Mouse (Mus musculus) lung, embryonic 14.5 days (tissue): ENCODE data around the gene Cacng8. TPM values are rescaled to one million over a fixed set of nuclear protein-coding genes. Genes with fewer than 3 reads are reported as not detected.
A peak's percentile ranks its signal among the peaks of the same experiment; 100 is the strongest.

Experiments
- ATAC-seq: fragments of 200-750 bp; cut with Nextera tagmentation; 2 replicates; pipeline ENCODE4 v1.8.0; 2017; ENCODE audit warnings: mild to moderate bottlenecking, moderate TSS enrichment, moderate library complexity; ENCODE audit not compliant: insufficient read depth
- DNase-seq: peaks from one replicate; pipeline ENCODE4 v3.0.0-alpha.2; 2015
- H3K27ac ChIP-seq: fragments of 300-500 bp; sonication (generic); 2 replicates; pipeline ENCODE4 v1.5.1; 2014; ENCODE audit warnings: low read depth, mild to moderate bottlenecking, moderate library complexity
- H3K27me3 ChIP-seq: fragments of 300-500 bp; sonication (generic); 2 replicates; pipeline ENCODE4 v1.6.1; 2014; ENCODE audit warnings: low read length, control low read depth; ENCODE audit not compliant: insufficient read depth
- H3K36me3 ChIP-seq: fragments of 300-500 bp; sonication (generic); 2 replicates; pipeline ENCODE4 v1.6.1; 2014; ENCODE audit warnings: control low read depth; ENCODE audit not compliant: insufficient read depth
- H3K4me1 ChIP-seq: fragments of 300-500 bp; sonication (generic); 2 replicates; pipeline ENCODE4 v1.6.1; 2014; ENCODE audit warnings: antibody characterized with exemption, control low read depth; ENCODE audit not compliant: insufficient read depth
- H3K4me2 ChIP-seq: fragments of 300-500 bp; sonication (generic); 2 replicates; pipeline ENCODE4 v1.6.1; 2014; ENCODE audit warnings: mild to moderate bottlenecking
- H3K4me3 ChIP-seq: fragments of 300-500 bp; sonication (generic); 2 replicates; pipeline ENCODE4 v1.5.1; 2014; ENCODE audit warnings: low read depth, low read length
- H3K9ac ChIP-seq: fragments of 300-500 bp; sonication (generic); 2 replicates; pipeline ENCODE4 v1.6.1; 2014
- H3K9me3 ChIP-seq: fragments of 300-500 bp; sonication (generic); 2 replicates; pipeline ENCODE4 v1.6.1; 2016; ENCODE audit warnings: low read depth, low read length, control low read depth
- CTCF ChIP-seq: IDR thresholded peaks from 2 replicates; pipeline ENCODE4 v1.5.1; 2016; ENCODE audit warnings: antibody characterized with exemption, low read depth
- WGBS: fragments of 180-500 bp; shearing (Covaris S2); extraction: QIAGEN DNeasy Blood & Tissue Kit; methylation state at CpG from one replicate; pipeline ENCODE4 v1.1.7; 2014; 5-methylcytosine and 5-hydroxymethylcytosine counted together
- polyA plus RNA-seq: library from polyadenylated mRNA; unstranded; fragments of >200 nt; fragmentation: Nextera tagmentation; extraction: Ambion mirVana; gene quantifications from 2 replicates; pipeline ENCODE4 v1.2.1, GENCODE M21; 2014

Gene Cacng8
- polyA plus RNA-seq, 1 experiment from 2014 or later, result 4.8 TPM

DNA sequence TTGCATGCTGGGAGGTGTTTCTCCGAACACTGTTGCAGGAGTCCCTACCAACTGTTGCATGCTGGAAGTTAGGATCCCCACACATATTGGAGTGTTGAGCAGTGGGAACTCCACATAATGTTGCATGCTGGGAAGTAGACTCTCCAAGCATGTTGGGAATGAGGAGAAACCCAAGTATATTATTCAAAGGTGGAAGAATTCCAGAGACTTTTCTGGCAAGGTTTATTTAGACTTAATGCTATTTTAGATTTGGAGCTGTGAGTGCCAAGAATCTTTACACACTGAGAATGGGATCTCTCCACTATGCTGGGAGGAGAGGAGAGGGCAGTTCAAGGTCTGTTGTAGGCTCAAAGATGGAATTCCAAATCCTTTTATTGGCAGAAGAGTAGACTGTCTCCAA lies 41.6 kb downstream of the Cacng8 start:
- Histone ChIP-seq H3K36me3 (no peaks in the 10 kb centered on the region), H3K9me3 (no peaks in the 10 kb centered on the region), H3K4me1 (no peaks in the 10 kb centered on the region), H3K4me3 (no peak overlapping the region), H3K27ac (no peak overlapping the region), H3K27me3 (no peaks in the 10 kb centered on the region), H3K9ac (no peak overlapping the region), H3K4me2 (no peak overlapping the region)
- TF ChIP-seq CTCF, result no peak
- DNase-seq, result no peak
- no peak for ATAC-seq
- WGBS, result 71% methylated on average over 1 of the region's 1 CpGs

DNA sequence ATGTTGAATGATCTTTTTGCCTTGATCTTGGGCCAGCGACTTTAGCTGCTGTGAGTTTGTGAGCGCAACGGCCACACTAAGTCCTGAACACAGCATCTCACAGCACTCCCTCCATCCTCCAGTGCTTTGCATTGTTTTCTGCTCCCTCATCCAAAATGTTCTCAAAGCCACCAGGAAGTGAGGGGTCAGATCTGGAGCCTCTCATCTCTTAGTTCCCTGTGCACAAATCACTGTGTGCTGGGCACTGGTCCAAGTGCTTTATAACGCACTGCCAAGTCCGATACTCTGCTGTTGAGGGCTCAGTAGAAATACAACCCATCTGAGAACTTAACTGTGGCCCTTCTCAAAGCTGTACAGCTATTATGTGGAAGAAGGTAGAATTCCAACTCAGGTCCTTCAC lies 47.5 kb downstream of the Cacng8 start:
- no peak for TF ChIP-seq CTCF
- Histone ChIP-seq H3K9ac (no peak overlapping the region), H3K27me3 (no peaks in the 10 kb centered on the region), H3K9me3 (no peaks in the 10 kb centered on the region), H3K27ac (no peak overlapping the region), H3K4me3 (no peak overlapping the region), H3K4me1 (no peaks in the 10 kb centered on the region), H3K36me3 (no peaks in the 10 kb centered on the region), H3K4me2 (no peak overlapping the region)
- ATAC-seq (peak; percentile 41; the same call in 1 of the 2 replicates), DNase-seq (peak; percentile 72)
- WGBS, result 32% methylated on average over 5 of the region's 5 CpGs

DNA sequence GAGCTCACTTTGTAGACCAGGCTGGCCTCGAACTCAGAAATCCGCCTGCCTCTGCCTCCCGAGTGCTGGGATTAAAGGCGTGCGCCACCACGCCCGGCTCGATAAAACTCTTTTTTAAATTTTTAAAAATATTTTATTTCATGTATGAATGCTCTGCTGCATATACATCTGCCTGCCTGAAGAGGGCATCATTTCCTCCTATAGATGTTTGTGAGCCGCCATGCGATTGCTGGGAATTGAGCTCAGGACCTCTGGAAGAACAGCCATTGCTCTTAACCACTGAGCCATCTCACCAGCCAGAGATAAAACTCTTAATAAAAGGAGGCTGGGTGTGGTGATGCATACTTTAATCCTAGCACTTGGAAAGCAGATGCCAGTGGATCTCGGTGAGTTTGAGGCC lies 49.5 kb downstream of the Cacng8 start:
- no peaks in the 10 kb centered on the region for H3K36me3 ChIP-seq
- H3K4me3 ChIP-seq, result no peak overlapping the region
- H3K27me3 ChIP-seq, result no peaks in the 10 kb centered on the region
- 85% methylated on average over 10 of the region's 11 CpGs for WGBS
- no peak overlapping the region for H3K9ac ChIP-seq
- H3K4me1 ChIP-seq, result no peaks in the 10 kb centered on the region
- no peak overlapping the region for H3K27ac ChIP-seq
- DNase-seq, result no peak
- no peak overlapping the region for H3K4me2 ChIP-seq
- H3K9me3 ChIP-seq, result no peaks in the 10 kb centered on the region
- no peak for ATAC-seq
- peak; percentile 16; the same call in 1 of the 2 replicates for TF ChIP-seq CTCF

DNA sequence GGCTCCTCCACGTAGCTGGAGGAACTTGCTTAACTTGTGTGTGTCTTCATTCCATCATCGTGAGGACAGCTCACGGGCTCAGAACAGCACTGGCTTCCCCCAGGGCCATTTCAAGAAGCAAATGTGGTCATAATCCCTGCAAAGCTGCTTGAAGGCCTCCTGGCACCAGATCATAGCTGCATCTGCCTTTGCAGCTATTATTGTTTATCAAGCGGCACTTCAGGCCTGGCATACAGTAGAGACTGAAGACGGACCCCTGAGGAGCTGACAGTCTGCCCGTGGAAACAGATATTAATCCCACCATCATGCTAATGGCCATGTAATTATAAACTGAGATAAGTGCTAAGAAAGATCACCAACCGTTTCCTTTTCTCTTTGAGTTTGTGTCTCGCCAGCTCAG lies 50.0 kb downstream of the Cacng8 start:
- H3K27ac ChIP-seq, result no peak overlapping the region
- no peaks in the 10 kb centered on the region for H3K27me3 ChIP-seq
- H3K4me3 ChIP-seq, result no peak overlapping the region
- ATAC-seq (no peak; the same call in 1 of the 2 replicates), DNase-seq (peak; percentile 45)
- no peaks in the 10 kb centered on the region for H3K9me3 ChIP-seq
- no peaks in the 10 kb centered on the region for H3K4me1 ChIP-seq
- TF ChIP-seq CTCF, result no peak
- H3K9ac ChIP-seq, result no peak overlapping the region
- WGBS, result 46% methylated on average over 8 of the region's 8 CpGs
- H3K36me3 ChIP-seq, result no peaks in the 10 kb centered on the region
- H3K4me2 ChIP-seq, result no peak overlapping the region

DNA sequence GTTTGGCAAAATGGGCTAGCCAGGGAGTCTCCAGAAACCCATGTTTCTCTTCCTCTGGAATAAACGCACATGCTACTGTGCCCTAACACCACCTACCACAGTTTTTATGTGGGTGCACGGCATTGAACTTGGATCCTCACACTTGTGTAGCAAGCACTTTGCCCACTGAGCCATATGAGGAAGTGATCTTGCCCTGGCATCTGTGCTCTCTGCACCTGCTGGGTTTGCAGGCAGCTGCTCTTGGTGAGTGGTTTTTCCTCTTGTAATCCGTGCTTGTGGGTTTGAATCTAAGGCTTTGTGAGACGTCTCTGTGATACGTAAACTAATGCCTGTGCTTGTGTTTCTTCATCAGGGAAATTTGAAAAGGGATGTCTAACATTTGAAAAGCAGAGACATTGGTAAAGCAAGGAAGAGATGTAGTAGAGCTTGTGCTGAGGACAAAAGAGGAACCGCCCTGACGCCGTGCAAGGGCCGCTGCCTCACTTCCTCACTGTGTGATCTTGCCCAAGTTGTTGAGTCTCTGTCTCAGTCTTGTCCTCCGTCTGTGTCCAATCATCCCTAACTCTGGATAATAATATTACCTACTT lies 52.1 kb downstream of the Cacng8 start:
- Histone ChIP-seq H3K4me3 (no peak overlapping the region), H3K4me1 (no peaks in the 10 kb centered on the region), H3K9me3 (no peaks in the 10 kb centered on the region), H3K4me2 (no peak overlapping the region), H3K27ac (no peak overlapping the region), H3K27me3 (no peaks in the 10 kb centered on the region), H3K36me3 (no peaks in the 10 kb centered on the region), H3K9ac (no peak overlapping the region)
- 84% methylated on average over 10 of the region's 10 CpGs for WGBS
- no peak for ATAC-seq
- DNase-seq, result no peak
- no peak for TF ChIP-seq CTCF

DNA sequence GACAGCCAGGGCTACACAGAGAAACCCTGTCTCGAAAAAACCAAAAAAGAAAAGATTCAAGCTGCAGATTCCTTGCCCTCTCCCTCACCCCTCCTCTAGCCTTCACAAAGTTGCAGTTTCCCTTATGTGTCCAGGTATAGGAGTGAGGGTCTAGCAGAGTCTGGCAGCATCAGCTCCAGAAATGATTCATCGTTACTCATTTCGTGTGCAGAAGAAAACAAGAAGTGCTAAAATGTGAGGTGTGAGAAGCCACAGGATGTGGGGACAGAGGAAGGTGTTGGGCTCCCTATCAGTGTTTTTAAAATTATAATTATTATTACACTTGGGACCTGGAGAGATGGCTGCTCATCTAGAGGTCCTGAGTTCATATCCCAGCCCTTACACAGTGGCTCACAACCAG lies 54.2 kb downstream of the Cacng8 start:
- ATAC-seq, result no peak
- no peaks in the 10 kb centered on the region for H3K36me3 ChIP-seq

DNA sequence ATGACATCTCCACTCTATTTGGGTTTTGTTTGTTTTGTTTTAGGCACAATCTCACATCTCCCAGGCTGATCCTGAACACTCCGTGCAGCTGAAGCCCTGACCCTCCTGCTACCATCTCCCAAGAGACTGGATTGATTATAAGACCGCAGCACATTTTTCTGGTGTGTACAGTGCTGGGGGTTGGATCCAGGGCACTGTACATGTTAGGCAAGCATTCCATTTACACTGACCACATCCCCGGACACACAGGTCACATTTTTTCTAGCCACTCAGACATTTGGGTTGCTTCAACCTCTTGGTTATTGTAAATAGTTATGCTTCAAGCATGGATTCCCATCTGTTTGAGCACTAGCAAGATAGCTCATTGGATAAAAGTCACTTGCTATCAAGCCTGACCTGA lies 56.1 kb downstream of the Cacng8 start:
- no peak for ATAC-seq
- 34% methylated on average over 3 of the region's 3 CpGs for WGBS
- no peak overlapping the region for H3K9ac ChIP-seq
- no peaks in the 10 kb centered on the region for H3K27me3 ChIP-seq
- no peaks in the 10 kb centered on the region for H3K36me3 ChIP-seq
- H3K4me2 ChIP-seq, result no peak overlapping the region
- no peaks in the 10 kb centered on the region for H3K9me3 ChIP-seq
- DNase-seq, result no peak
- no peak overlapping the region for H3K4me3 ChIP-seq
- no peaks in the 10 kb centered on the region for H3K4me1 ChIP-seq
- no peak overlapping the region for H3K27ac ChIP-seq
- no peak for TF ChIP-seq CTCF

More for the DNA sequence above, 54.2 kb downstream of the Cacng8 start:
- Histone ChIP-seq H3K4me2 (no peak overlapping the region), H3K9me3 (no peaks in the 10 kb centered on the region), H3K27ac (no peak overlapping the region), H3K4me3 (no peak overlapping the region), H3K9ac (no peak overlapping the region), H3K27me3 (no peaks in the 10 kb centered on the region), H3K4me1 (no peaks in the 10 kb centered on the region)
- WGBS, result 62% methylated on average over 3 of the region's 3 CpGs
- TF ChIP-seq CTCF, result no peak
- no peak for DNase-seq
